Mouse (Mus musculus): ENCODE data around the gene Rhoc.
"Not testable (repeated sequence)": the region's sequence is repeated elsewhere in the genome, so short reads cannot be mapped to it uniquely, and the experiment has no call there.

The Rhoc gene

GRCm38 (mm10) chr3:104788561-104789311, 561 bp downstream of the Rhoc start:
- DNase-seq = peak; percentile 79

GRCm38 (mm10) chr3:104789312-104789605, 1.1 kb downstream of the Rhoc start:
- no peak for DNase-seq

- DNase-seq = peak; percentile 35 to 42
Measured at GRCm38 (mm10) chr3:104789822-104790221, 1.6 kb downstream of the Rhoc start.

GRCm38 (mm10) chr3:104790401-104790937, 2.3 kb downstream of the Rhoc start:
- DNase-seq = no peak

- no peak for DNase-seq
Measured at GRCm38 (mm10) chr3:104791017-104791416, 2.8 kb downstream of the Rhoc start.

GRCm38 (mm10) chr3:104791671-104792070, 3.5 kb downstream of the Rhoc start:
- DNase-seq = no peak

GRCm38 (mm10) chr3:104792360-104793270, 4.4 kb downstream of the Rhoc start:
- DNase-seq = no peak

- DNase-seq = peak; percentile 52 to 83
Measured at GRCm38 (mm10) chr3:104793871-104794828, 6.0 kb downstream of the Rhoc start.

- DNase-seq = no peak
Measured at GRCm38 (mm10) chr3:104794953-104795470, 6.8 kb downstream of the Rhoc start.

GRCm38 (mm10) chr3:104795661-104796340, 7.6 kb downstream of the Rhoc start:
- no peak for DNase-seq

- no peak for DNase-seq
Measured at GRCm38 (mm10) chr3:104796430-104797082, 8.4 kb downstream of the Rhoc start.

GRCm38 (mm10) chr3:104800681-104801080, 12.5 kb downstream of the Rhoc start:
- no peak for DNase-seq

- no peak for DNase-seq
Measured at GRCm38 (mm10) chr3:104801481-104801880, 13.3 kb downstream of the Rhoc start.

GRCm38 (mm10) chr3:104804312-104804711, 16.1 kb downstream of the Rhoc start:
- no peak for DNase-seq

- no peak for DNase-seq
Measured at GRCm38 (mm10) chr3:104805539-104805938, 17.4 kb downstream of the Rhoc start.

GRCm38 (mm10) chr3:104811752-104812151, 23.6 kb downstream of the Rhoc start:
- no peak for DNase-seq

GRCm38 (mm10) chr3:104812254-104812653, 24.1 kb downstream of the Rhoc start:
- DNase-seq = no peak

- DNase-seq = not testable (repeated sequence)
Measured at GRCm38 (mm10) chr3:104813227-104813626, 25.1 kb downstream of the Rhoc start.

GRCm38 (mm10) chr3:104814746-104815145, 26.6 kb downstream of the Rhoc start:
- no peak for DNase-seq

GRCm38 (mm10) chr3:104815346-104815745, 27.2 kb downstream of the Rhoc start:
- no peak for DNase-seq

- DNase-seq = peak in 1 of 2 experiments; percentile 14
Measured at GRCm38 (mm10) chr3:104816130-104816529, 28.0 kb downstream of the Rhoc start.
